Mouse (Mus musculus): Measurements from ENCODE around the gene 1700019D03Rik. TPM values are rescaled to one million over a fixed set of nuclear protein-coding genes. Genes with fewer than 3 reads are reported as not detected.
"Not testable (repeated sequence)": the region's sequence is repeated elsewhere in the genome, so short reads cannot be mapped to it uniquely, and the experiment has no call there.

1700019D03Rik gene
- polyA plus RNA-seq, 1 experiment from 2014 or later = 10.5 TPM

DNA sequence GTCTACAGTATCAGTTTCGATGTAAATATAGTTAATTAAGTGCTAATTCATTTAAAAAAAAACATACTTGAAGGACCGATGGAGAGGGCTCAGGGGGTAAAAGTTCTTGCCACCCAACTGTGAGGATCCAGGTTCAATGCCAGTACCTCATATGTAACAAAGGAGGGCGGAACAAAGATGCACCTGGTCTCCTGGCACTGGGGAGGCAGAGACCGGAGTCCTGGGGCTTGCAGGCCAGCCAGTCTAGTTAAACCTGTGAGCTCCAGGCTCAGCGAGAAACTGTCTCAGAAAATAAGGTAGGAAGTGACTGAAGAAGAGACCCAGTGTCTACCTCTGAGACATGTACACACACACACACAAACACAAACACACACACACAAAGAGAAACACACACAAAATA, 72.1 kb downstream of the 1700019D03Rik start:
- Histone ChIP-seq H3K36me3 (ENCODE audit: control insufficient read depth, insufficient read depth, low read length) (no peaks in the 10 kb centered on the region), H3K9ac (ENCODE audit: low read length) (no peak overlapping the region), H3K4me1 (ENCODE audit: control insufficient read depth, insufficient read depth, low read length) (peaks cover 9% of the 10 kb centered on the region; the same call in 1 of the 2 replicates), H3K9me3 (replicated peaks; ENCODE audit: control insufficient read depth, low read length) (no peaks in the 10 kb centered on the region), H3K4me2 (ENCODE audit: low read depth, low read length) (no peak overlapping the region), H3K27ac (ENCODE audit: low read length) (no peak overlapping the region), H3K4me3 (replicated peaks; ENCODE audit: low read length) (no peak overlapping the region), H3K27me3 (ENCODE audit: control insufficient read depth, insufficient read depth, low read length) (no peaks in the 10 kb centered on the region)
- 83% methylated on average over 5 of the region's 5 CpGs for WGBS
- ATAC-seq (ENCODE audit: insufficient read depth, low FRiP score) = no peak

DNA sequence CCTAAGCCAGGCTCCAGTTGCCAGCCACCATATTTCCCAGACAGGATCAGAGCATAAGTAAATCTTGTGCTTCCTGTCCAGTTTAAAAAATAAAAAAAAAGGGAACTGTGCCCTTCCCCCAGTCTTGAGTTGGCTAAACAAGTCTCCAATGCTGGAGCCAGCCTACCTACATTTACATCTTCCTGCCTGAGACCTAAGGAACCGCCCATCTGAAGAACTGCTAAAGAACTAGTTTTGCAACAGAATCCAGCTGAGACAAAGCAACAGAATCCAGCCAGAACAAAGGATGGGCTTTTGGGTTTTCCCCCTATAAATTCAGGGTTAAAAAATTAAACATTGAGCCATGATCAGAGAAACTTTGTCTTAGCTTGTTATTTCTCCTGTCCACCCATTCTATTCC, 81.0 kb downstream of the 1700019D03Rik start:
- 94% methylated on average over 1 of the region's 1 CpGs for WGBS
- H3K4me1 ChIP-seq (ENCODE audit: control insufficient read depth, insufficient read depth, low read length) = no peaks in the 10 kb centered on the region
- H3K4me3 ChIP-seq (replicated peaks; ENCODE audit: low read length) = no peak overlapping the region
- no peak overlapping the region for H3K27ac ChIP-seq (ENCODE audit: low read length)
- no peak overlapping the region for H3K4me2 ChIP-seq (ENCODE audit: low read depth, low read length)
- H3K27me3 ChIP-seq (ENCODE audit: control insufficient read depth, insufficient read depth, low read length) = no peaks in the 10 kb centered on the region
- H3K36me3 ChIP-seq (ENCODE audit: control insufficient read depth, insufficient read depth, low read length) = no peaks in the 10 kb centered on the region
- H3K9me3 ChIP-seq (replicated peaks; ENCODE audit: control insufficient read depth, low read length) = no peaks in the 10 kb centered on the region
- H3K9ac ChIP-seq (ENCODE audit: low read length) = no peak overlapping the region
- no peak for ATAC-seq (ENCODE audit: insufficient read depth, low FRiP score)

DNA sequence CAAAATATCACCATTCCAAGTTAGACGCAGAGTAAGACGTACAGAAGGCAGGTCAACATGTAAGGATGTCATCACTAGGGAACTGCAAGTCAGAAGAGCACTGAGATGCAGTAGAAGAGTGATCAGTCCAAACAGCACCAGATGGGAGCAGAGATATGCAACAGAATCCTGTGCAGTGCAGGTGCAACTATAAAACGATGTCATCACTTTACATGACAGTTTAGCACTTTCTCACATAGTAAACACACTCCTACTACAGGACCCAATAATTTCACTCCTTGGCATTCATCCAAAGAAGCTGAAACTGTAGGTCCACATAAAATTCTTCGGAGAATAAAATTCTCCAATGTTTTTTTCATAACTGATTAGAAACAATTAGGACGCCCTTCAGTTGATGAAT, 85.5 kb downstream of the 1700019D03Rik start:
- Histone ChIP-seq H3K9ac (ENCODE audit: low read length) (no peak overlapping the region), H3K4me1 (ENCODE audit: control insufficient read depth, insufficient read depth, low read length) (no peaks in the 10 kb centered on the region), H3K9me3 (replicated peaks; ENCODE audit: control insufficient read depth, low read length) (no peaks in the 10 kb centered on the region), H3K36me3 (ENCODE audit: control insufficient read depth, insufficient read depth, low read length) (no peaks in the 10 kb centered on the region), H3K27me3 (ENCODE audit: control insufficient read depth, insufficient read depth, low read length) (no peaks in the 10 kb centered on the region), H3K27ac (ENCODE audit: low read length) (no peak overlapping the region), H3K4me2 (ENCODE audit: low read depth, low read length) (no peak overlapping the region), H3K4me3 (replicated peaks; ENCODE audit: low read length) (no peak overlapping the region)
- ATAC-seq (ENCODE audit: insufficient read depth, low FRiP score) = no peak
- 71% methylated on average over 5 of the region's 5 CpGs for WGBS

DNA sequence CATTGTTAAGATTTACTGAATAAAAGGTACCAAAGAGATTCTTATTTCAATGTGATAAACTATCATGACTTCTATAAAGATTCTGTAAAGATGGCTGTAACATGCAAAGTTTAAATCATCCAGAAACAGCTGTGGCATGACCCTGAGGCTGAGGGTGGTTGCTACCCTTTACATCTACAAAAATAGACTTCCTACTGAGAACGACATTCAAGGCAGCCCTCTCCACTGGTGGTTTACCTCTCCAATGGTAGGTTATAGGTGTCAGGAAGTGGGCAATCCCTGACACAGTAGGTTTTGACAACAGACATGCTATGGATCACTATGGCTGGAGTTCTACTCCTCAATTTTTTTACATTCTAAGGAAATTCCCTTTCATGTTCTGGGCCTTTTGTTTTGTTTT, 95.5 kb downstream of the 1700019D03Rik start:
- not testable (repeated sequence) for H3K4me2 ChIP-seq (ENCODE audit: low read depth, low read length); H3K9ac ChIP-seq (ENCODE audit: low read length); H3K4me3 ChIP-seq (replicated peaks; ENCODE audit: low read length); ATAC-seq (ENCODE audit: insufficient read depth, low FRiP score); H3K9me3 ChIP-seq (replicated peaks; ENCODE audit: control insufficient read depth, low read length); H3K27me3 ChIP-seq (ENCODE audit: control insufficient read depth, insufficient read depth, low read length); H3K4me1 ChIP-seq (ENCODE audit: control insufficient read depth, insufficient read depth, low read length); H3K27ac ChIP-seq (ENCODE audit: low read length); H3K36me3 ChIP-seq (ENCODE audit: control insufficient read depth, insufficient read depth, low read length)
- WGBS = no CpG with 5 or more reads among the region's 1 CpGs

DNA sequence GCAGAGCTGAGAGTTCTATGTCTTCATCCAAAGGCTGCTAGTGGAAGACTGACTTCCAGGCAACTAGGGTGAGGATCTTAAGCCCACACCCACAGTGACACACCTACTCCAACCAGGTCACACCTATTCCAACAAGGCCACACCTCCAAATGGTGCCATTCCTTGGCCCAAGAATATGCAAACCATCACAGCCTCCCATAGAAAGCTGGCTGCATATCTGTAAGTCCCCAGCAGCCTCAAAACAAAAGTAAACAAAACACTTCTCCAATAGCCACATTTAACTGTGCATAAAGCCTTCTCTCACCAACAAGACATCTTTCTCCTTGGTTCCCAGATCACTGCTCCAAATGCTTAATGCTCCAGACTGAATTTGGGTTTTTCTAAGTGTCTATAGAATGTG, 101.1 kb downstream of the 1700019D03Rik start:
- H3K27ac ChIP-seq (ENCODE audit: low read length); H3K4me1 ChIP-seq (ENCODE audit: control insufficient read depth, insufficient read depth, low read length); H3K9ac ChIP-seq (ENCODE audit: low read length); H3K27me3 ChIP-seq (ENCODE audit: control insufficient read depth, insufficient read depth, low read length); H3K4me2 ChIP-seq (ENCODE audit: low read depth, low read length); H3K36me3 ChIP-seq (ENCODE audit: control insufficient read depth, insufficient read depth, low read length); ATAC-seq (ENCODE audit: insufficient read depth, low FRiP score); H3K9me3 ChIP-seq (replicated peaks; ENCODE audit: control insufficient read depth, low read length); H3K4me3 ChIP-seq (replicated peaks; ENCODE audit: low read length): not testable (repeated sequence)

DNA sequence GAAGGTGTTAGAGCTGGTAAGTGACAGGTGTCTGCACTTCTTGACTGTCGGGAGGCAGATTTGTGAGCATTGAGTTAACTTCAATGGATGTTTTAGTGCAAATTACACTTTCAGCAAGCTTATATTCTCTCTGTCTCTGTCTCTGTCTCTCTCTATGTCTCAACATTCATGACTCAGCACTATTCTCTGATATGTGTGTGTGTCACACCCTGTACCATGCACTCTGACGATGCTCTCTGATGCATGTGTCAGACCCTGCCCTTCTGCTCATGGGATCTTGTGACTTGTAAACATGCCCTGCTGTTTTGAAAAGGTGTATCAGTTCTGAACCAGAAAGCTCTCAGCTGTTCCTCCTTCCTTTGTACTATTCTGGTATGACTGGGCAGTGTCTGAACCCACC, 103.3 kb downstream of the 1700019D03Rik start:
- 83% methylated on average over 2 of the region's 2 CpGs for WGBS
- ATAC-seq (ENCODE audit: insufficient read depth, low FRiP score) = no peak
- no peaks in the 10 kb centered on the region for H3K36me3 ChIP-seq (ENCODE audit: control insufficient read depth, insufficient read depth, low read length)

DNA sequence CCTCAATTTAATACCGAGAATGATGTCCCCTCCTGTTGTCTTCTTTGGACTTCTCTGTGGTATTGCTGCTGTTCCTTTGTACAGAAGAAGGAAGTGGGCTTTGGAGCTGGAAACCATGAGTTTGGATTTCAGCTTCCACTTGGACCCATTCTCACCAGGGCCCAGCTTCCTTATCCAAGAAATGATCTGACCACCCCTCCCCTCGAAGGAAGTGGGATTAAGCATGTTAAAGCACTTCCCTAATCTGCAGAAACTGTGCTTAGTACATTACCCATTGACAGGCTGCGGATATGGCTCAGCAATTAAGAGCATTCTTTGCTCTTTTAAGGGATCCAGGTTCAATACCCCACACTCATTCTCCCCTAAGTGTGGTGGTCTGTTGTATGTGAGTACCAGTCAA, 110.2 kb downstream of the 1700019D03Rik start:
- Histone ChIP-seq H3K9ac (ENCODE audit: low read length) (no peak overlapping the region), H3K4me2 (ENCODE audit: low read depth, low read length) (no peak overlapping the region), H3K4me3 (replicated peaks; ENCODE audit: low read length) (no peak overlapping the region), H3K36me3 (ENCODE audit: control insufficient read depth, insufficient read depth, low read length) (no peaks in the 10 kb centered on the region), H3K9me3 (replicated peaks; ENCODE audit: control insufficient read depth, low read length) (no peaks in the 10 kb centered on the region), H3K27me3 (ENCODE audit: control insufficient read depth, insufficient read depth, low read length) (no peaks in the 10 kb centered on the region), H3K4me1 (ENCODE audit: control insufficient read depth, insufficient read depth, low read length) (no peaks in the 10 kb centered on the region), H3K27ac (ENCODE audit: low read length) (no peak overlapping the region)
- WGBS = 84% methylated on average over 3 of the region's 3 CpGs
- no peak for ATAC-seq (ENCODE audit: insufficient read depth, low FRiP score)

More for the DNA sequence above, 103.3 kb downstream of the 1700019D03Rik start:
- no peaks in the 10 kb centered on the region for H3K9me3 ChIP-seq (replicated peaks; ENCODE audit: control insufficient read depth, low read length)
- no peak overlapping the region for H3K4me2 ChIP-seq (ENCODE audit: low read depth, low read length)
- no peak overlapping the region for H3K4me3 ChIP-seq (replicated peaks; ENCODE audit: low read length)
- no peak overlapping the region for H3K9ac ChIP-seq (ENCODE audit: low read length)
- H3K27me3 ChIP-seq (ENCODE audit: control insufficient read depth, insufficient read depth, low read length) = no peaks in the 10 kb centered on the region
- no peaks in the 10 kb centered on the region for H3K4me1 ChIP-seq (ENCODE audit: control insufficient read depth, insufficient read depth, low read length)
- no peak overlapping the region for H3K27ac ChIP-seq (ENCODE audit: low read length)

DNA sequence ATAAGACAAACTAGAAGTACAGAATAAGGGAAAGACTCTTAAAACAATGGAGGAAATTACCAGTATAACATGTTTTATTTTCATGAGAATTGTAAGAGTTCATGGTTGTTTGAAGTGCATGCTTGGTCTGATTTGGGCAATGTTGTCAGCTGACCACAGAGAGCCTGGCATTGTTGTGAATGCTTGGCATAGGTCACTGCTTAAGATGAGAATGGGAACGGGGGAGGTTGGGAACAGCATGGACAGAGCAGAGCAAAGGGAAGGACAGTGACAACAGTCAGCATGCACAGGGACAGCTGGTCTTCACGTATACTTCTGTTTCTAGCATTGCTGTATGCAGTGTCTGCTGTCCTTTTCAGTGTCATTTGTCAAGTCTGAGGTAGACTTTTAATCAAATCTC, 135.8 kb downstream of the 1700019D03Rik start:
- H3K36me3 ChIP-seq (ENCODE audit: control insufficient read depth, insufficient read depth, low read length) = no peaks in the 10 kb centered on the region
- no peak for ATAC-seq (ENCODE audit: insufficient read depth, low FRiP score)
- no peak overlapping the region for H3K4me3 ChIP-seq (replicated peaks; ENCODE audit: low read length)
- no peaks in the 10 kb centered on the region for H3K4me1 ChIP-seq (ENCODE audit: control insufficient read depth, insufficient read depth, low read length)
- H3K9me3 ChIP-seq (replicated peaks; ENCODE audit: control insufficient read depth, low read length) = no peaks in the 10 kb centered on the region
- H3K4me2 ChIP-seq (ENCODE audit: low read depth, low read length) = no peak overlapping the region
- H3K9ac ChIP-seq (ENCODE audit: low read length) = no peak overlapping the region
- no peak overlapping the region for H3K27ac ChIP-seq (ENCODE audit: low read length)
- no peaks in the 10 kb centered on the region for H3K27me3 ChIP-seq (ENCODE audit: control insufficient read depth, insufficient read depth, low read length)
- WGBS = 63% methylated on average over 2 of the region's 2 CpGs

Data from stomach, embryonic 16.5 days (tissue).